Mouse (Mus musculus): ENCODE results near the gene Ppt2. TPM values are rescaled to one million over a fixed set of nuclear protein-coding genes. Genes with fewer than 3 reads are reported as not detected.

Ppt2 gene
- polyA plus RNA-seq, 1 experiment: 22.0 TPM

DNA sequence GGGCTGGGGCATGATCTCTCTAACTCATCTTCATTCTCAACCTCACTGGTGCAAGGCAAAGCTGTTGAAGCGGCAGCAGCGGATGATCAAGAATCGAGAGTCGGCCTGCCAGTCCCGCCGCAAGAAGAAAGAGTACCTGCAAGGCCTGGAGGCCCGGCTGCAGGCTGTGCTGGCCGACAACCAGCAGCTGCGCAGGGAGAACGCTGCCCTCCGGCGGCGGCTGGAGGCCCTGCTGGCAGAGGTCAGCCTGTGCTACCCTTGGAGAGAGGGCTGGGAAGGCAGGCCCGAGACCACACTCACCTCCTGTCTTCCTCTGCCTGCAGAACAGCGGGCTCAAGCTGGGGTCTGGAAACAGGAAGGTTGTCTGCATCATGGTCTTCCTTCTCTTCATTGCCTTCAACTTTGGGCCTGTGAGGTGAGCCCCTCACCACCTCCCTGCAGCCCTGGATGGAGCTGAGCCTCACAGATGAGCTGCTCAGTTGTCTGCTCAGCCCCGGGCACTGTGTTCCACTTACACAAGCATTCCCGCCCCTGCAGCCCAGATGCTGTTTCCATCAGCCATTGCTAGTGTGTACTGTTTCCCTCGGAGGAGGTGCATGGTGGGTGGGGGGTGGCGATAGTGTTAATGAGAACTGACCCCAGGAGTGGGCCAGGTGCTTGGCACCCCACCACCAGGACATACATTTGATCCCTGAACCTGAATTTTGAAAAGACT, 23.4 kb upstream of the Ppt2 start:
- WGBS: 56% methylated on average over 19 of the region's 19 CpGs
- TF ChIP-seq CTCF (IDR thresholded peaks at IDR 0.05; ENCODE audit: extremely low read depth, insufficient read length, insufficient replicate concordance, low read depth, low read length) (peak; percentile 35; the same call in 1 of the 2 replicates), POLR2A (IDR thresholded peaks at IDR 0.05; ENCODE audit: low read depth, low read length) (no peak)
- peaks cover 32% of the 10 kb centered on the region for H3K36me3 ChIP-seq (ENCODE audit: control insufficient read depth, insufficient read depth, low read length)

GRCm38 (mm10) chr17:34650781-34651180, 22.5 kb upstream of the Ppt2 start:
- Histone ChIP-seq H3K36me3 (ENCODE audit: control insufficient read depth, insufficient read depth, low read length) (peaks cover 32% of the 10 kb centered on the region), H3K27me3 (ENCODE audit: control insufficient read depth, insufficient read depth, low read length) (no peaks in the 10 kb centered on the region), H3K4me1 (ENCODE audit: control insufficient read depth, insufficient read depth, insufficient read length, low read length) (peaks cover 11% of the 10 kb centered on the region), H3K27ac (ENCODE audit: insufficient read depth, low read depth, low read length) (no peak overlapping the region), H3K4me3 (ENCODE audit: low read depth, low read length) (no peak overlapping the region)
- TF ChIP-seq CTCF (IDR thresholded peaks at IDR 0.05; ENCODE audit: extremely low read depth, insufficient read length, insufficient replicate concordance, low read depth, low read length) (no peak), POLR2A (IDR thresholded peaks at IDR 0.05; ENCODE audit: low read depth, low read length) (no peak)
- WGBS: 92% methylated on average over 14 of the region's 14 CpGs

More for the DNA sequence above, 23.4 kb upstream of the Ppt2 start:
- no peak overlapping the region for H3K27ac ChIP-seq (ENCODE audit: insufficient read depth, low read depth, low read length)
- no peak overlapping the region for H3K4me3 ChIP-seq (ENCODE audit: low read depth, low read length)
- peaks cover 12% of the 10 kb centered on the region for H3K4me1 ChIP-seq (ENCODE audit: control insufficient read depth, insufficient read depth, insufficient read length, low read length)
- no peaks in the 10 kb centered on the region for H3K27me3 ChIP-seq (ENCODE audit: control insufficient read depth, insufficient read depth, low read length)

DNA sequence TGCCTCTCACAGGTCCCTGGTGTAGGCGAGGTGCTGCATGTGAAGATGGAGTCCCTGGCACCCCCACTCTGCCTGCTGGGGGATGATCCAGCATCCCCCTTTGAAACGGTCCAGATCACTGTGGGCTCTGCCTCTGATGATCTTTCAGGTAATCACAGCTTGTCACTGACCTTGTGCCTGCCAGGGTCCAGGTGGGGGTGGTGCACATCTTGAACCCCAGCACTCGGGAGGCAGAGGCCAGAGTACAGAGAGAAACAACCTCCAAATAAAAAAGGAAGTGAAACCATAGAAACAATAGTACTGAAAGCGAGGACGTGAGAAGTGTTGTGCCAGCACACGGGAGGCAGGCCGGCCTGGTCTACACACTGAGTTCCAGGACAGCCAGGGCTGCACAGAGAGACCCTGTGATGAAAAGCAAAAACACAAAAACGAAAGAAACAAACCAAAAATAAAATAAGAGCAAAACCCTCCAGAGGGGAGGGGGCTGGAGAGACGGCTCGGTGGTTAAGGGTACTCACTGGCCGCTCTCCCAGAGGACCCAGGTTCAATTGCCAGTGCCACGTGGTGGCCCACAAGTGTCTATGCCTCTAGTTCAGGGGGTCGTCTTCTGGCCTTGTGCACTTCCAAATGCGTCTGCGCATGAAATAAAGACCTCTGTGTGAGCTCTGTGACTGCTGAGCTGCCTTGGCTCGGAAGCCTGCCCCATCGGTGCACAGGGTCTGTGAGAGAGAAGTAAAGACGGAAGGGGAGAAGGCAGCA, 21.0 kb upstream of the Ppt2 start:
- WGBS: 84% methylated on average over 18 of the region's 18 CpGs
- Histone ChIP-seq H3K4me1 (ENCODE audit: control insufficient read depth, insufficient read depth, insufficient read length, low read length) (peaks cover 8% of the 10 kb centered on the region), H3K27me3 (ENCODE audit: control insufficient read depth, insufficient read depth, low read length) (no peaks in the 10 kb centered on the region), H3K27ac (ENCODE audit: insufficient read depth, low read depth, low read length) (no peak overlapping the region), H3K4me3 (ENCODE audit: low read depth, low read length) (no peak overlapping the region), H3K36me3 (ENCODE audit: control insufficient read depth, insufficient read depth, low read length) (peaks cover 30% of the 10 kb centered on the region)
- TF ChIP-seq POLR2A (IDR thresholded peaks at IDR 0.05; ENCODE audit: low read depth, low read length) (no peak), CTCF (IDR thresholded peaks at IDR 0.05; ENCODE audit: extremely low read depth, insufficient read length, insufficient replicate concordance, low read depth, low read length) (no peak)

- no peak for TF ChIP-seq CTCF (IDR thresholded peaks at IDR 0.05; ENCODE audit: extremely low read depth, insufficient read length, insufficient replicate concordance, low read depth, low read length)
- no peak for TF ChIP-seq POLR2A (IDR thresholded peaks at IDR 0.05; ENCODE audit: low read depth, low read length)
- Histone ChIP-seq H3K27me3 (ENCODE audit: control insufficient read depth, insufficient read depth, low read length) (no peaks in the 10 kb centered on the region), H3K4me1 (ENCODE audit: control insufficient read depth, insufficient read depth, insufficient read length, low read length) (peaks cover 8% of the 10 kb centered on the region), H3K4me3 (ENCODE audit: low read depth, low read length) (peak overlapping the region; percentile 4; the same call in 1 of the 2 replicates), H3K27ac (ENCODE audit: insufficient read depth, low read depth, low read length) (no peak overlapping the region), H3K36me3 (ENCODE audit: control insufficient read depth, insufficient read depth, low read length) (peaks cover 26% of the 10 kb centered on the region)
- 85% methylated on average over 16 of the region's 16 CpGs for WGBS
Observed at GRCm38 (mm10) chr17:34648141-34648890, 20.0 kb upstream of the Ppt2 start.

GRCm38 (mm10) chr17:34646906-34647787, 18.8 kb upstream of the Ppt2 start, which contains the start of gene Atf6b:
Gene Atf6b (plus strand): TSS chr17:34647146.
- under 1% methylated on average over 65 of the region's 66 CpGs for WGBS
- TF ChIP-seq POLR2A (IDR thresholded peaks at IDR 0.05; ENCODE audit: low read depth, low read length) (peak; percentile 70; the same call in 1 of the 2 replicates), CTCF (IDR thresholded peaks at IDR 0.05; ENCODE audit: extremely low read depth, insufficient read length, insufficient replicate concordance, low read depth, low read length) (no peak)

DNA sequence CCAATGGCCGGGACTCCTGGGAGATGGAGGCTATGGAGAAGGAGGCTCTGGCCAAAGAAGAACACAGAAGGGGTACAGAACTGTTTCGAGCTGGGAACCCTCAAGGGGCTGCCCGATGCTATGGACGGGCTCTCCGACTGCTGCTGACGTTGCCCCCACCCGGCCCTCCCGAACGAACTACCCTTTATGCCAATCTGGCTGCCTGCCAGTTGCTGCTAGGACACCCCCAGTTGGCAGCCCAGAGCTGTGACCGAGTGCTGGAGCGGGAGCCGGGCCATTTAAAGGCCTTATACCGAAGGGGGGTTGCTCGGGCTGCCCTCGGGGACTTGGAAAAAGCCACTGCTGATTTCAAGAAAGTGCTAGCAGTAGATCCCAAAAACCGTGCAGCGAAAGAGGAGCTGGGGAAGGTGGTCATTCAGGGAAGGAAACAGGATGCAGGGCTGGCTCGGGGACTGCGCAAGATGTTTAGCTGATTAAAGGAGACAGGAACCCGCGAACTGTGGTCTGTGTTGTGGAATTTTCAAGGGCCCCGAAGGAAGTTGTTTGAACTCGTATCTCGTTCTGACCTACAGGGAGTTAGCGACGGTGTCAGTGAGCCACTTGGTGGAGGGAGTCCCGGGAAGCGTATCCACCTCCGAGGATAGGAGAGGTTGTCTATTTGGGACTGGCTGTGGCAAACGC, 17.7 kb upstream of the Ppt2 start:
- H3K4me1 ChIP-seq (ENCODE audit: control insufficient read depth, insufficient read depth, insufficient read length, low read length): peaks cover 8% of the 10 kb centered on the region; the same call in 1 of the 2 replicates
- H3K27me3 ChIP-seq (ENCODE audit: control insufficient read depth, insufficient read depth, low read length): no peaks in the 10 kb centered on the region
- WGBS: 82% methylated on average over 30 of the region's 30 CpGs
- H3K4me3 ChIP-seq (ENCODE audit: low read depth, low read length): no peak overlapping the region
- no peak overlapping the region for H3K27ac ChIP-seq (ENCODE audit: insufficient read depth, low read depth, low read length)
- TF ChIP-seq POLR2A (IDR thresholded peaks at IDR 0.05; ENCODE audit: low read depth, low read length) (no peak), CTCF (IDR thresholded peaks at IDR 0.05; ENCODE audit: extremely low read depth, insufficient read length, insufficient replicate concordance, low read depth, low read length) (no peak)
- H3K36me3 ChIP-seq (ENCODE audit: control insufficient read depth, insufficient read depth, low read length): peaks cover 7% of the 10 kb centered on the region

More at GRCm38 (mm10) chr17:34646906-34647787, 18.8 kb upstream of the Ppt2 start, which contains the start of gene Atf6b:
- Histone ChIP-seq H3K27ac (ENCODE audit: insufficient read depth, low read depth, low read length) (no peak within 1 kb of the TSS; the same call in 1 of the 2 replicates), H3K36me3 (ENCODE audit: control insufficient read depth, insufficient read depth, low read length) (peaks cover 18% of the 10 kb centered on the region), H3K27me3 (ENCODE audit: control insufficient read depth, insufficient read depth, low read length) (no peaks in the 10 kb centered on the region), H3K4me1 (ENCODE audit: control insufficient read depth, insufficient read depth, insufficient read length, low read length) (peaks cover 8% of the 10 kb centered on the region), H3K4me3 (ENCODE audit: low read depth, low read length) (peak within 1 kb of the TSS; percentile 88)
